Mouse (Mus musculus): Measurements from ENCODE around the gene Tiam2.

Gene Tiam2

DNA sequence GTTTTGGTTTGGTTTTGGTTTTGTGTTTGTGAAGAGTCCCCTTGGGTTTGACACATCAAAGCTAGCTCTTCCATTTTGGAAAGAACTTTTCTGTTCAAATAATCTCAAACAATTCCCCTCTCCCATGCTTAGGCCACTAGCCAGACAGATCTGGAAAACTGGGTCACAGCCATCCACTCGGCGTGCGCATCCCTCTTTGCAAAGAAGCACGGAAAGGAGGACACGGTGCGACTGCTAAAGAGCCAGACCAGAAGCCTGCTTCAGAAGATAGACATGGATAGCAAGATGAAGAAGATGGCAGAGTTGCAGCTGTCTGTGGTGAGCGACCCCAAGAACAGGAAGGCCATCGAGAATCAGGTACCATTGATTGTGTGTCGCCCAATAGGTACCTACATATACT is 102.3 kb downstream of the Tiam2 start:
- POLR2A ChIA-PET, result no interaction called here

DNA sequence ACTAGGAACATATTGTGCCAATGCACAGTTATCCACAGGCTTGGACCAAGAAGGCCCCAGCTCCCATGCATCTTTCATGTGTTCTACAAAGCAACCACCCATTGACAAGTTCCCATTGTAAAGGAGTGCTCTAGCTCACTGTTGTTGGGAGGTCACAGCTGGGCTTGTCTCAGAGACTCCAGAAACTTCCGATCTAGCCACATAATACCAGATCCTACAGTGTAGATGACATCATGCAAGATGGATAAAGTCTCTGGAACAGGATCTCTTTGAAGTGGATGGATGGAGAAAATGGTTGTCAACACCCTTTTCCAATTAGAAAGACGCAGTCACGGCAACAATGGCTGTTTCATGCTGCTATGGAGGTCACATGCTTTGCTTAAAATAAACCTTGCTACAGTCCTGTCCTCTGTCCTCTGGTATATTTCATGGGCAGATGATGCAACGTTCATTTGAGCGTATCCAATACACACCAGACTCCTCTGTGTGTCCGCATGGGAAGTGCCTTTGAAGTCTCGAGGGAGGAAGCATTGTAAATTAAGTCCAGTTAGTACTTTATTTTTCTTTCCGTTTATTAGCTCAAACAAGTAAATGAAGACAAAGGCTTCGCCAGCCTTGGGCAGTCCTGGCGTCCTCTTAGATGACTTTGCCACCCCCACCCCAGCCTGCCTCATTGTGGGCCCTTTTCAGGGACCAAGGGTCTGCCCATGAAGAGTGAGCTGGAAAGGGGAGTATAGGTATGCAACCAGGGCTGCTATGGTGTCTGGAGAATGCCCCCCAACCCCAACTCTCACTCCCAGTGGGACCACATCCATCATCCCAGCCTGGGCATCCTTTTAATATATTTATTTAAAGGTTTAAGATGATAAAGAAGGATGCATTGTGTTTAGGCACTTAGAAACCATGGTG is 106.5 kb downstream of the Tiam2 start:
- POLR2A ChIA-PET, result interaction anchor here in 1 of 4 experiments (0.6 kb wide), 1 partner anchor 151 kb away, joined by 3 read pairs; no protein-coding TSS in a partner anchor
- CTCF ChIA-PET, result no interaction called here

More for the DNA sequence above, 102.3 kb downstream of the Tiam2 start:
- CTCF ChIA-PET, result no interaction called here

DNA sequence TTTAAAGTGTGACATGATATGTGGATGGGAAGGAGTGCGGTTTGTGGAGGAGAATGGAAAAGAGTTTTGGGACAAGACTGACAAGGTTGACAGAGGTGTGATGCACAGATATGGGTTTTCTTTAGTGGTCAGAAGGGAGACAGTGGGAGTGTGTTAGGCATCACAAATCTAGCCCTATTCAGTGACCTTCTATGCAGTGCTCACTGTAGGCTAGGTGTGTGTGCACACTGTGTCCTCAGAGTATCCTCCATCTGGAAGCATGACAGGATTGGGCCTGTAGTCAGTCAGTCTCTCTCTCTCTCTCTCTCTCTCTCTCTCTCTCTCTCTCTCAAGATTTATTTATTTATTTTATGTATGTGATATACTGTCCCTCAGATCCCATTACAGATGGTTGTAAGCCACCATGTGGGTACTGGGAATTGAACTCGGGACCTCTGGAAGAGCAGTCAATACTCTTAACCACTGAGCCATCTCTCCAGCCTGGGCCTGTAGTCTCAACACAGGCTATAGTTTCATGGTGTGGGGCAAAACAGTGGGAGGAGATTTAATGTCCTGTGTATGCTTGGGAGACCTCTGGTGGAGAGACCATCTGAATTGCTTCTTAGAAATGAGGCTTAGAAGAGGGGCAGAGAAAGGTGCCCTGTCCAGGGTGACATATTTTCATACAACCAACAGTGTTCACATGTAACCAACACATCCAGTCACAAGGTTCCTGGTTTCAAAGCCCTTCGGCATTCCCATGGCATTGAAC is 107.3 kb downstream of the Tiam2 start:
- POLR2A ChIA-PET, result no interaction called here
- CTCF ChIA-PET, result no interaction called here

DNA sequence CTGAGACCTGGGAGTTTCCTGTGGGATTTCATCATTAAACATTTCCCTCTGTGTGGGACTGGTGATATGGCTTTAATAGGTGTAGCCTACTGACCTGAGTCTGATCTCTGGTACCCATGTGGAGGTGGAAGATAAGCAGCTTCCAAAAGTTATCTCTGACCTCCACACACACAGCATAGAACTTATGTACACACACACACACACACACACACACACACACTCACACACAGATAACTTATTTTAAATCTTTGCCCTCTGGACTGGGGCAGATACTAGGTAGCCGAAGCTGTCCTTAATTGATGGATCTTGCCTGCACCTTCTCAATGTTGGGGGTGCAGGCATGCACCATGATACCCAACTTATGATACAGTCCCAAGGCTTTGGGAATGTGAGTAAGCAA is 108.9 kb downstream of the Tiam2 start:
- ChIA-PET POLR2A (no interaction called here), CTCF (interaction anchor here in 2 of 4 experiments (0.6 to 1.0 kb wide), 2 partner anchors 12 to 124 kb away, joined by 4 to 5 read pairs; no protein-coding TSS in a partner anchor)

DNA sequence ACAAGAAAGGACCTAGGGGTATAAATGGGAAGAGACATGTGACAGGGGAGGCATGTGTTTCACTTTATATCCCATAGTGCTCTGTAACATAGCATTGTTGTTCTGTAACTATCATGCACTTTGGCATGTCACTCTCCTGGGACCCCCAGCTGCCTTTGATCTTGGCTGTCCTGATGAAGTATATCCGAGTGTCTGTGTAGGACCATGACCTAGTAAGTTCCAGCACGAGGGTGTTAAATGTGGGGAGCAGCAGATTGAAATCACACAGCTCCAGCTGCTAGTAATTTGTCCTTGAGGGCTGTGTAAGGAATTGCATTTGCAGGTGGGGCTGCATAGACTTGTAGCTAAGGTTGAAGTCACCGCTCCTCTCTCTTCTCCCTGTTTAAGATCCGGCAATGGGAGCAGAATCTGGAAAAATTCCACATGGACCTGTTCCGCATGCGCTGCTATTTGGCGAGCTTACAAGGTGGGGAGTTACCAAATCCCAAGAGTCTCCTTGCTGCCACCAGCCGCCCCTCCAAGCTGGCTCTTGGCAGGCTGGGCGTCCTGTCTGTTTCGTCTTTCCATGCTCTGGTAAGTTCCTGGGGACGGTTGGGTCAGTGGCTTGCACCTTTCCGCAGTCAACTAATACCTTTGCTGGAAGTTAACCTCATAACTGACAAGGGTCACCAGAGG is 110.6 kb downstream of the Tiam2 start:
- CTCF ChIA-PET, result interaction anchor here in 1 of 4 experiments (1.2 kb wide), 1 partner anchor 12 kb away, joined by 3 read pairs; no protein-coding TSS in a partner anchor
- POLR2A ChIA-PET, result interaction anchor here in 1 of 4 experiments (1.2 kb wide), 1 partner anchor 17 kb away, joined by 3 read pairs; no protein-coding TSS in a partner anchor

DNA sequence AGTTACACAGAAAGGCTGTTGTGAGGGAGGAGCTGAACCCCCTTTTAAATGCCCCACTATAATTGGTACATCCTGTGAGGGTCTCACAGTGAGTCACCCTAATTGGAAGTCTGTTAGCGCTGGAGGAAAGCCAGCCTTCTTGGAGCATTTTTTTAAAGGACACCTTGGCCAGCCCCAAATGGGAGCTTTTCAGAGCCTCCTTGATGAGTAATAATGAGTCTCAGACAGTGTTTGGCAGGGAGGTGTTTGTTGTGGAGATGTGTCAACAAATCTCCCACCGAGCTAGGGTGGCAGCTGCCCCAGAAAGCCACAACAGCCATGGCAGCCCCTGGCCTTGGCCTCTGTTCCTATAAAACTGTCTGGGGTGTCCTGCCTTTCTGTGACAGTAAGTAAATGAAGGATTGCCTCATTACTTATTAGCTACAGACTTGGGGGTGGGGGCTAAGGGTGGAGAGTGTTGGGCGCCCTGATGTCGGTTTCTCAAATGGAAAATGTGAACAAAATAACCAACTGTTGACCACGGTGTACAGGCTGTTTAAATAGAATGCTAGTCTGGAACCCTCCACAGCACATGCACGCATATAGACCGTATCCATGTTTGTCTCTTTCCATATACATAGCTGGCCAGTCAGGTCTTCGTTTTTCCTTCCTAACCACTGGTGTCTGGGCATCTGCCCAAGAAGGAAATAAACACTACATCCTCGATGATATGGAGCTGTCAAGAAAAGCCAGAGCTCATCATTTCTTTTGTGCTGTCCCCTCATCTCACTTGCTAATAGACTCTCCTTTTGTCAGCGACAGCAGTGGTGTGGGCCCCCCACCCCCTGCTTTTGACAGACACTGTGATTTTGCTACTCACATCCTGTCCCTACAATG is 116.4 kb downstream of the Tiam2 start:
- ChIA-PET CTCF (interaction anchor here in 3 of 4 experiments (0.6 to 1.1 kb wide), 3 partner anchors 8 to 119 kb away, joined by 3 read pairs; no protein-coding TSS in a partner anchor), POLR2A (interaction anchor here in 2 of 4 experiments (0.6 to 0.7 kb wide), 2 partner anchors 100 to 424 kb away, joined by 3 read pairs; no protein-coding TSS in a partner anchor)

DNA sequence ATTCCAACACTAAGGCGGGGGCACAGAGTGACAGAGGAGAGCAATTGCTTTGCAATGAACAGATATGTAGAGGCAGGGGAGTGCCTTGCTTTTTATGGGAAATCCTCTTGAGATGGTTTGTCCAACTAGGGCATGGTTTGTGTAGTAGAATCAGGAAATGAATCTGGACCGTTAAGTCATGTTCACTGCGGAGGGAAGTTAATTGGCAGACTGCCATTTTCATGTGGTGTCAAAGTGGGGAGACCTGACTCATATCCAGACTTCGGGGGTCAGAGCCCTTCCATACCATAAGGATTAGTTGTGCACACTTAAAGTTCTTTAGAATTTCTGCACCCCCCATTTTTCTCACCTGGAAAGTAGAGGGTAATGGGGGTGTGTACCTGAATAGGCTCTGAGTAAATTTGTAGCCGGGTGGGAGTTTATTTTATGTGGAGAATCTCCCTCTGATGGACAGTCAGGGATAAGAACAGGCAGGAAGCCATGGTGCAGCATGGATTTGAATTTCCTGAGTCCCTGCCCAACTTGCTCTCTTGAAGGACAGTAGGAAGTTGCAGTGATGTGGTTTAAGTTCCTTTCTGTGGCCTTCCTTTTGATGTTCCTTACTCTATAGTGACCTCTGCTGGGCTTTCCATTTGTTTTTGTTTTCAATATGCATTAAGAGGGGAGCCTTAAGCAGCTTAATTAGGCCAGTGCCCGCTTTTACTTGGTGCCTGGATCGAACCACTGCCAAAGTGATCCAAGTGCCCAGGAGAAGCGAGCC is 120.0 kb downstream of the Tiam2 start:
- POLR2A ChIA-PET, result interaction anchor here in 1 of 4 experiments (1.0 to 1.1 kb wide), 2 partner anchors 112 to 163 kb away, joined by 3 read pairs; partner anchors contain the start of gene Tfb1m
- CTCF ChIA-PET, result interaction anchor here in 3 of 4 experiments (0.6 to 3.3 kb wide), 7 partner anchors 11 to 212 kb away, joined by 3 to 8 read pairs (median 4); no protein-coding TSS in a partner anchor

DNA sequence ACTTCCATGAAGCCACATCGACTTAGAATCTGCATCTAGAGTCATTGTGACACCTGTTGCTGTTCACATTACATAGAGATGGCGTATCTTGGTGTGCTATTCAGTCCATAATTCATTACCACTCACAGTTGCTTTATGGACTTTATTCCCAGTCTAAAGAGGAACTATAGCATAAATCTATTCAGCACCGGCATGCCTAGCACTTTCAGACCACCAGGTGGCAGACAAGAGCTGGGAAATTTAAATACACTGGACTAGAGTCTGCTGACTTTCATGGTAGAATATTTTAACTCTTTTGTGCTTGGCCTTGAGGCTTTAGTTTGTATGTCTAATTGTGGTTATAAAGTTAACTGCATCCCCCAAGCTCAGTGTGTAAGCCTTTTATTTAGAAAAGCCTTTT is 122.4 kb downstream of the Tiam2 start:
- ChIA-PET CTCF (interaction anchor here (0.6 to 3.3 kb wide), 20 partner anchors 9 to 741 kb away, joined by 3 to 22 read pairs (median 4); no protein-coding TSS in a partner anchor), POLR2A (interaction anchor here in 1 of 4 experiments (1.4 kb wide), 1 partner anchor 23 kb away, joined by 3 read pairs; no protein-coding TSS in a partner anchor)

DNA sequence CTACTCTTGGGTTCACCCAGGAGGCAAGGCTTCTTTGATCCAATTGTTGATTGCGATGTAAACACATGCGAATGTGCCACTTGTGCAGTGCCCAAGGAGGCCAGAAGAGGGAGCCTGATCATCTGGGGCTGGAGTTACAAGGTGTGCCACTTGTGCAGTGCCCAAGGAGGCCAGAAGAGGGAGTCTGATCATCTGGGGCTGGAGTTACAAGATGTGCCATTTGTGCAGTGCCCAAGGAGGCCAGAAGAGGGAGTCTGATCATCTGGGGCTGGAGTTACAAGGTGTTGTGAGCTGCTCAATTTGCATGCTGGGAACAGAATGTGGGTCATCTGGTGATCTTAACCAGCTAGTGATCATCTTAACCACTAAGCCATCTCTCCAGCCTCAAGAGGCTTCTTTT is 124.7 kb downstream of the Tiam2 start:
- POLR2A ChIA-PET, result interaction anchor here in 2 of 4 experiments (0.6 to 1.7 kb wide), 3 partner anchors 9 to 58 kb away, joined by 3 to 5 read pairs (median 3); no protein-coding TSS in a partner anchor

DNA sequence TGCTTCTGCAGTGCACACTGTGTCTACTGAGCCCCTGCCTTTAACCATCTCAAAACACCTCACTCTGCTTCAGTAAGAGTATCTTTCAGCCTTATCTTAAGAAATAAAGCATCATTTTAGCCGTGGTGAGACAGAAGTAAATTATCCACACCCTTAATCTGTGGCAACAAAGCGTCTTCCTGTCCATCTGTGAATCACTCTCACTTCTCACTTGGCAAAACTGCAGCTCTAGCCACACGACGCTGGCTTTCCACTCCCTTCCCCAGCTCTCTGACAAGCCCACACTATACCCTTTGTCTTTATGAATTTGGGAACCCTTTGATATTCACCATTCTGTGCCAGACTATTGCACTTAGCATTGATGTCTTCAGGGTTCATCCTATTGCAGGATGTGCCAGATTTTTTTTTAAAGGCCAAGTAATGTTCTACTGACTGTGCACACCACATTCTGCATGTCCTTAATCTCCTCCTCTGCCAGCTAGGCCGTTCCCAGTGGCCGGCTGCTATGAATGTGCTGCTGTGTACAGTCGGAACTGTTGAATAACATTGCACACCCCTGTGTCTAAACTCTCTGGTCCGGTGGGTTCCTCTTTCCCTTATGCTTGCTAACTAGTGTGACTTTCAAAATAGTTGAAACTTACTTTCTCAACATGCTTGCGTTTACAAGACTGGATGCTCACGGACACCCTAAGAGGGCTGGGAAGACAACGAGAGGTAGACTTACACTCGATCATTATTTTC is 126.4 kb downstream of the Tiam2 start:
- POLR2A ChIA-PET, result no interaction called here
- CTCF ChIA-PET, result interaction anchor here in 1 of 4 experiments (0.9 kb wide), 1 partner anchor 45 kb away, joined by 3 read pairs; no protein-coding TSS in a partner anchor

More for the DNA sequence above, 124.7 kb downstream of the Tiam2 start:
- CTCF ChIA-PET, result interaction anchor here (0.5 to 1.6 kb wide), 32 partner anchors 9 to 600 kb away, joined by 3 to 14 read pairs (median 4); partner anchors contain the start of genes Tfb1m (in 1 of the 4) and Tiam2 (in 1 of the 4)

DNA sequence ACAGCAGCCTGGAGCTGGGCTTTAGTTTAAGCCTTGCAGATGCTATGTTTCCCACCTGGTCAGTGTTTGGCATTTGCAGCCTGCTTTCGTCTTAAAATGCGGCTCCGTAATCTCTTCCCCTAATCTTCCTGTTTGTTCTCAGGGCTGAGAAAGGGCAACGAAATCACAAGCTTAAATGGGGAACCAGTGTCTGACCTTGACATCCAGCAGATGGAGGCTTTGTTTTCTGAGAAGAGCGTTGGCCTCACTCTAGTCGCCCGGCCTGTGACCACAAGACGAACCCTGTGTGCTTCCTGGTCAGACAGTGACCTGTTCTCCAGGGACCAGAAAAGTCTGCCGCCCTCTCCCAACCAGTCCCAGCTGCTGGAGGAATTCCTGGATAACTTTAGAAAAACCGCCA is 127.6 kb downstream of the Tiam2 start:
- POLR2A ChIA-PET, result interaction anchor here in 1 of 4 experiments (1.0 kb wide), 1 partner anchor 44 kb away, joined by 3 read pairs; no protein-coding TSS in a partner anchor
- CTCF ChIA-PET, result interaction anchor here in 2 of 4 experiments (0.9 to 1.9 kb wide), 2 partner anchors 56 to 57 kb away, joined by 3 to 9 read pairs; no protein-coding TSS in a partner anchor

DNA sequence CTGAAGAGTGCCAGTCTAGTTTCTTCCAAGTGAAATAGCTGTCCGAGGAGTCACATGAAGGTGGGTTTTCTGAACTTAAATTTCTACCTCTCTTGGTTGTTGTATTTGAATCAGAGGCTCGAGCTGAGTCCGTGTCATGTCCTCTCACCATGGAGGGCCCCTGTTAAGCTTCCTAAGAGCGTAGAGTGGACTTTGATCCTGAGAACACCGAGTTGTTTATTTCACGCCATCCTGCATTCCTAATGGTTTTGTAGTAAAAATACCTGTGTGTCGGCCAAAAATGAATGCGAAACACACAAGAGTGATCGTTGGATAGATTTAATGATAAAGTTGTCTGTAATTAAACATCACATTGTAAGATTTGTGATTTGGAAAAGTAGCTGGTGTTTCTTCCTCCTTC is 128.5 kb downstream of the Tiam2 start:
- POLR2A ChIA-PET, result interaction anchor here in 1 of 4 experiments (1.8 kb wide), 1 partner anchor 103 kb away, joined by 5 read pairs; the partner anchor contains the start of gene Tfb1m
- CTCF ChIA-PET, result interaction anchor here in 1 of 4 experiments (1.9 kb wide), 1 partner anchor 55 kb away, joined by 9 read pairs; no protein-coding TSS in a partner anchor

DNA sequence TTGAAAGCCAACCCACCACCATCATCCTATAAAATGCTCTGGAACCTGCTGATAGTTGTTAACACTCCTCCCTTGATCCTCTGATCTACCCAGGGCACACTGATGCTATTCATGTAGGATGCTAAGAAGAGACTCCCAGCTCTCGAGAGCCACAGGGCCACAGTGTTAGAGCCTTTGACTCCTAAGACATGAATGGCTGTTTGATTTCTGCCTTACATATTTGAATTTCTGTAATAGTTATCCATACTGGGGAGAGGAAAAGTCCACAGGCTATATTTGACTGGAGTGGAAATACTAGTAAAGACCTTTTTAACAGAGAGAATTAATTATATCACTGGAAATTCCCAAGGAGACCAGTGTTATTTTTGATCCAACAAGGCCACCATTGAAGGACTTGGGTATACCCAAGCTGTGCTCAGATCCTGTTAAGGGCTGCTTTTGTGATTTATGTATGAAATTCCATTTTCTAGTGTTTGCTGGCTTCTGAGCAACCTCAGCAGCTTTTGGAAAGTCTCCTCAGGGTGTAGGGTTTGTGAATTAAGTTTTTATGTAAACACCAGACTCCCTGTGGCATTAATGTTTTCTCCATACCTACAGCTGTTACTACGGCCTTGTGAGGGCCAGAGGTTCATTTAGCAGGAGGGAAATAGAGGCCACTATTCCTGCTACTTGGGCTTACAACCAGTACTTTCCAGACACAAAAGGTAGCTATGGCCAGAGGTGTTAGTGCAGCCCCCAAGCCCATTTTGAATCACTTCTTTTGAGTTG is 131.7 kb downstream of the Tiam2 start:
- ChIA-PET POLR2A (interaction anchor here in 1 of 4 experiments (0.5 to 0.8 kb wide), 3 partner anchors 48 to 237 kb away, joined by 3 to 6 read pairs (median 3); no protein-coding TSS in a partner anchor), CTCF (interaction anchor here in 2 of 4 experiments (0.6 to 1.2 kb wide), 2 partner anchors 9 to 36 kb away, joined by 4 to 6 read pairs; no protein-coding TSS in a partner anchor)

DNA sequence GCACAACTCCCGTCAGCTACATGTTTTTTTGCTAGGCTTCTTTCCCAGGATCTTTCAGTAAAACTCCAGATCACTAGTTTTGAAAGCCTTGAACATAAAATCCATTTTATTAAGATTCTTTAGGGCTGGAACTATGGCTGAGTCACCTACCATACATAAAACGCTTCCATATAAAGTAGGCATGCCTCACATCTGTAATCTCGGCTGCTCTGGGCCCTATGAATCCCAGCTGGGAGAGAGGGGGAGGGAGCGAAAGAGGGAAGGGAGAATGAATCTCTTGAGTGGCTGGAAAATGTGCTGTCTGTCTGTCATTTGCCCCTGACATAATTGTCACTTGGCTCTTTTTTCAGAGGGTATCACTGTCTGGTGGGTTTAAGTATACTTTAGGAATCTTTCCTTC is 139.5 kb downstream of the Tiam2 start:
- ChIA-PET POLR2A (interaction anchor here in 1 of 4 experiments (0.6 to 1.2 kb wide), 4 partner anchors 12 to 981 kb away, joined by 3 read pairs; no protein-coding TSS in a partner anchor), CTCF (interaction anchor here in 1 of 4 experiments (1.1 kb wide), 1 partner anchor 32 kb away, joined by 4 read pairs; no protein-coding TSS in a partner anchor)

DNA sequence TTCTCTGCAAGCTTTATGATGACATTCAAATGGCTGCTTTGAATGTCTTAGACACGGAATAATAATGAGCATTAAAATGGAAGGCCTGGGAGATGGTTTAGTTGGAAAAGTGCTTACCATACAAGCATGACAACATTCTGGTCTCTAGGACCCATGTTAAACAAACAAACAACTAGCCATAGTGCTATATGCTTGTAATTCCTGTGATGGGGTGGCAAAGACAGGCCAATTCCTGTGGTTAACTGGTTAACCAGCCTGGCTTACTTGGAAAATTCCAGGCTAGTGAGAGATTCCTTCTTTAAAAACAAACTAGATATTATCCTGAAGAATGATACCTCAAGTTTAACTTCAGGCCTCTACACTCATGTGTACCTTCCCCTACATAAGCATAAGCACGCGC is 140.3 kb downstream of the Tiam2 start:
- CTCF ChIA-PET, result no interaction called here
- POLR2A ChIA-PET, result no interaction called here
